Mouse (Mus musculus): ENCODE measurements at regions not wholly inside any gene's neighbourhood (a gene's known extent, or its start where the extent isn't known, plus 50 kb on each side); places are given as distances from the start of the nearest gene placed in this dataset.

DNA sequence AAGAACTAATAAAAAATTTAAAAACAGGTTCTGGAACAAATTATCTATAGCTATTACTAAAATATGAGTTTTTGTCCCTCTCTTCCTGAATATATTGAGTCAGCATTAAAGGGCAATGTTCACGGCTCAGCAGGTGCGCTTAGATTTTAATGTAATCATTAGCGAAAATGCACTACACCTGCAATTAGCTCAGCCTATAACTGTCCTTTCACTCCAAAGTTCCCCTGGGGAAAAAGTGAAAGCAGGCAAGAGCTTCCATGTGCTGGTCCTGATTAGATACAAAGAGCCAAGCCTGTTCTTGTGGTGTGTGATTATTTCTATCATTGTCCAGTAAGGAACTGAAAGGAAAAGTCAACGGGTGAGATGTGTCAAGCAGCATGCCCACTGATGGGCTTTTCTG lies 262.8 kb upstream of the Smc2 start:
- no peak overlapping the region for H3K4me2 ChIP-seq (ENCODE audit: low read depth)
- no peaks in the 10 kb centered on the region for H3K79me2 ChIP-seq (ENCODE audit: control insufficient read depth, insufficient read depth)
- no peak for TF ChIP-seq SRF (IDR thresholded peaks at IDR 0.05; ENCODE audit: control insufficient read depth, insufficient read length, low read depth)
- no peak overlapping the region for H3K4me3 ChIP-seq
- no peaks in the 10 kb centered on the region for H3K36me3 ChIP-seq (ENCODE audit: control insufficient read depth, insufficient read depth)
- H3ac ChIP-seq (ENCODE audit: control insufficient read depth, insufficient read length) = no peak overlapping the region
- no peaks in the 10 kb centered on the region for H3K27me3 ChIP-seq (ENCODE audit: control insufficient read depth, insufficient read depth, insufficient read length)

GRCm38 (mm10) chr4:52197777-52198176 lies 241.3 kb upstream of the Smc2 start:
- no peaks in the 10 kb centered on the region for H3K79me2 ChIP-seq (ENCODE audit: control insufficient read depth, insufficient read depth)
- H3K4me2 ChIP-seq (ENCODE audit: low read depth) = no peak overlapping the region
- no peak overlapping the region for H3K4me3 ChIP-seq
- TF ChIP-seq POLR2AphosphoS2 (IDR thresholded peaks at IDR 0.05; ENCODE audit: insufficient read length, low read depth) = no peak
- no peak for TF ChIP-seq REST (IDR thresholded peaks at IDR 0.05; ENCODE audit: insufficient read depth, insufficient read length)
- no peak for TF ChIP-seq MAX (IDR thresholded peaks at IDR 0.05; ENCODE audit: low read depth)
- no peak for TF ChIP-seq TCF12 (IDR thresholded peaks at IDR 0.05; ENCODE audit: insufficient read depth, poor library complexity, severe bottlenecking)
- no peak for TF ChIP-seq MYOD1 (IDR thresholded peaks at IDR 0.05; ENCODE audit: control insufficient read depth in 1 of 3, insufficient read length in 2 of 3, low read depth in 2 of 3)
- no peak for TF ChIP-seq E2F4 (IDR thresholded peaks at IDR 0.05; ENCODE audit: insufficient read depth)
- no peak for TF ChIP-seq TCF3 (IDR thresholded peaks at IDR 0.05; ENCODE audit: insufficient read length, low read depth)
- TF ChIP-seq CEBPB (IDR thresholded peaks at IDR 0.05; ENCODE audit: insufficient read depth, poor library complexity, severe bottlenecking) = no peak
- no peak for TF ChIP-seq POLR2A (IDR thresholded peaks at IDR 0.05; ENCODE audit: insufficient read length, low read depth)
- TF ChIP-seq MYOG (IDR thresholded peaks at IDR 0.05; ENCODE audit: control insufficient read depth in 1 of 3, insufficient read depth in 1 of 3, insufficient read length in 2 of 3, low read depth in 2 of 3) = no peak
- no peak for TF ChIP-seq USF1 (IDR thresholded peaks at IDR 0.05; ENCODE audit: low read depth)
- TF ChIP-seq SRF (IDR thresholded peaks at IDR 0.05; ENCODE audit: control insufficient read depth, insufficient read length, low read depth) = no peak
- no peaks in the 10 kb centered on the region for H3K36me3 ChIP-seq (ENCODE audit: control insufficient read depth, insufficient read depth)
- H3ac ChIP-seq (ENCODE audit: control insufficient read depth, insufficient read length) = no peak overlapping the region
- no peaks in the 10 kb centered on the region for H3K27me3 ChIP-seq (ENCODE audit: control insufficient read depth, insufficient read depth, insufficient read length)

- H3K79me2 ChIP-seq (ENCODE audit: control insufficient read depth, insufficient read depth) = no peaks in the 10 kb centered on the region
- H3K27me3 ChIP-seq (ENCODE audit: control insufficient read depth, insufficient read depth, insufficient read length) = no peaks in the 10 kb centered on the region
- H3K36me3 ChIP-seq (ENCODE audit: control insufficient read depth, insufficient read depth) = no peaks in the 10 kb centered on the region
- H3ac ChIP-seq (ENCODE audit: control insufficient read depth, insufficient read length) = no peak overlapping the region
- TF ChIP-seq MYOG (IDR thresholded peaks at IDR 0.05; ENCODE audit: control insufficient read depth in 1 of 3, insufficient read depth in 1 of 3, insufficient read length in 2 of 3, low read depth in 2 of 3) = no peak
- TF ChIP-seq USF1 (IDR thresholded peaks at IDR 0.05; ENCODE audit: low read depth) = no peak
- TF ChIP-seq TCF12 (IDR thresholded peaks at IDR 0.05; ENCODE audit: insufficient read depth, poor library complexity, severe bottlenecking) = no peak
- TF ChIP-seq E2F4 (IDR thresholded peaks at IDR 0.05; ENCODE audit: insufficient read depth) = no peak
- TF ChIP-seq CEBPB (IDR thresholded peaks at IDR 0.05; ENCODE audit: insufficient read depth, poor library complexity, severe bottlenecking) = no peak
- no peak for TF ChIP-seq REST (IDR thresholded peaks at IDR 0.05; ENCODE audit: insufficient read depth, insufficient read length)
- TF ChIP-seq POLR2AphosphoS2 (IDR thresholded peaks at IDR 0.05; ENCODE audit: insufficient read length, low read depth) = no peak
- no peak for TF ChIP-seq POLR2A (IDR thresholded peaks at IDR 0.05; ENCODE audit: insufficient read length, low read depth)
- no peak for TF ChIP-seq MAX (IDR thresholded peaks at IDR 0.05; ENCODE audit: low read depth)
- no peak for TF ChIP-seq SRF (IDR thresholded peaks at IDR 0.05; ENCODE audit: control insufficient read depth, insufficient read length, low read depth)
- no peak for TF ChIP-seq TCF3 (IDR thresholded peaks at IDR 0.05; ENCODE audit: insufficient read length, low read depth)
- no peak for TF ChIP-seq MYOD1 (IDR thresholded peaks at IDR 0.05; ENCODE audit: control insufficient read depth in 1 of 3, insufficient read length in 2 of 3, low read depth in 2 of 3)
- no peak overlapping the region for H3K4me3 ChIP-seq
- H3K4me2 ChIP-seq (ENCODE audit: low read depth) = no peak overlapping the region
Observed at GRCm38 (mm10) chr4:52210601-52211000, 228.4 kb upstream of the Smc2 start.

- Histone ChIP-seq H3K27me3 (ENCODE audit: control insufficient read depth, insufficient read depth, insufficient read length) (no peaks in the 10 kb centered on the region), H3K79me2 (ENCODE audit: control insufficient read depth, insufficient read depth) (no peaks in the 10 kb centered on the region), H3K36me3 (ENCODE audit: control insufficient read depth, insufficient read depth) (no peaks in the 10 kb centered on the region), H3K4me2 (ENCODE audit: low read depth) (no peak overlapping the region), H3K4me3 (no peak overlapping the region), H3ac (ENCODE audit: control insufficient read depth, insufficient read length) (no peak overlapping the region)
- TF ChIP-seq MYOD1 (IDR thresholded peaks at IDR 0.05; ENCODE audit: control insufficient read depth in 1 of 3, insufficient read length in 2 of 3, low read depth in 2 of 3) = no peak
- TF ChIP-seq POLR2AphosphoS2 (IDR thresholded peaks at IDR 0.05; ENCODE audit: insufficient read length, low read depth) = no peak
- no peak for TF ChIP-seq REST (IDR thresholded peaks at IDR 0.05; ENCODE audit: insufficient read depth, insufficient read length)
- no peak for TF ChIP-seq TCF12 (IDR thresholded peaks at IDR 0.05; ENCODE audit: insufficient read depth, poor library complexity, severe bottlenecking)
- no peak for TF ChIP-seq POLR2A (IDR thresholded peaks at IDR 0.05; ENCODE audit: insufficient read length, low read depth)
- TF ChIP-seq CEBPB (IDR thresholded peaks at IDR 0.05; ENCODE audit: insufficient read depth, poor library complexity, severe bottlenecking) = no peak
- no peak for TF ChIP-seq TCF3 (IDR thresholded peaks at IDR 0.05; ENCODE audit: insufficient read length, low read depth)
- TF ChIP-seq E2F4 (IDR thresholded peaks at IDR 0.05; ENCODE audit: insufficient read depth) = no peak
- no peak for TF ChIP-seq MYOG (IDR thresholded peaks at IDR 0.05; ENCODE audit: control insufficient read depth in 1 of 3, insufficient read depth in 1 of 3, insufficient read length in 2 of 3, low read depth in 2 of 3)
- no peak for TF ChIP-seq SRF (IDR thresholded peaks at IDR 0.05; ENCODE audit: control insufficient read depth, insufficient read length, low read depth)
- TF ChIP-seq MAX (IDR thresholded peaks at IDR 0.05; ENCODE audit: low read depth) = no peak
- TF ChIP-seq USF1 (IDR thresholded peaks at IDR 0.05; ENCODE audit: low read depth) = no peak
Observed at GRCm38 (mm10) chr4:52211022-52211421, 228.0 kb upstream of the Smc2 start.

DNA sequence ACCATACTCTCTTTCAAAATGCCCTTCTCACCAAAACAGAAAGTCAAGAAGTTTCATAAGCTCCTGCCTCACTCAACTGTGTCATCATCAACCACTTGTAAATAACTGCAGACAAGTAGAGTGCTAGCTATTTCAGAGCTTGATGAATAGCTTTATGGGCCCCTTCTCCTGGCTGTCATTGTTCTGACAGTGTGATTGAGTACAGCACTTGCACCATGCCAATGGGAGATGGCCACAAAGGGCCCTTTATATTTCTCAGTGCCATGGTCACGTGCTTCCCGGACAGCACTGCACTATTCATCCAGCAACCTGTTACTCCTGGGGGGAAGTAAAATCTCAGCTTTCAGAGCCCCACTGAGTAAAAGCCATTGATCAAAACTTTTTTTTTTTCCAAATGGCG lies 225.7 kb upstream of the Smc2 start:
- Histone ChIP-seq H3K79me2 (ENCODE audit: control insufficient read depth, insufficient read depth) (no peaks in the 10 kb centered on the region), H3K4me2 (ENCODE audit: low read depth) (no peak overlapping the region), H3K36me3 (ENCODE audit: control insufficient read depth, insufficient read depth) (no peaks in the 10 kb centered on the region), H3K4me3 (no peak overlapping the region), H3ac (ENCODE audit: control insufficient read depth, insufficient read length) (no peak overlapping the region), H3K27me3 (ENCODE audit: control insufficient read depth, insufficient read depth, insufficient read length) (no peaks in the 10 kb centered on the region)
- TF ChIP-seq POLR2AphosphoS2 (IDR thresholded peaks at IDR 0.05; ENCODE audit: insufficient read length, low read depth) = no peak
- TF ChIP-seq TCF12 (IDR thresholded peaks at IDR 0.05; ENCODE audit: insufficient read depth, poor library complexity, severe bottlenecking) = no peak
